Mouse (Mus musculus): ENCODE measurements around the gene Nipbl. TPM values are rescaled to one million over a fixed set of nuclear protein-coding genes. Genes with fewer than 3 reads are reported as not detected.

Nipbl gene
- polyA plus RNA-seq, 1 experiment = 14.6 TPM

- TF ChIP-seq CTCF (IDR thresholded peaks at IDR 0.05; ENCODE audit: borderline replicate concordance, insufficient read depth, low read depth, low read length) (no peak), POLR2A (IDR thresholded peaks at IDR 0.05; ENCODE audit: borderline replicate concordance, insufficient read depth, low read length) (no peak)
- Histone ChIP-seq H3K27ac (ENCODE audit: insufficient read depth, low read length) (no peak overlapping the region), H3K4me1 (ENCODE audit: control insufficient read depth, insufficient read depth, low read length) (peaks cover under 1% of the 10 kb centered on the region; the same call in 1 of the 2 replicates), H3K4me3 (replicated peaks; ENCODE audit: insufficient read depth, low read depth, low read length) (peak overlapping the region; percentile 99), H3K27me3 (ENCODE audit: control insufficient read depth, insufficient read depth, low read length) (no peaks in the 10 kb centered on the region)
- WGBS = under 1% methylated on average over 6 of the region's 6 CpGs
- DNase-seq = peak in 1 of 2 experiments; percentile 13
Measured at GRCm38 (mm10) chr15:8442761-8443160, 1.5 kb downstream of the Nipbl start.

- TF ChIP-seq CTCF (IDR thresholded peaks at IDR 0.05; ENCODE audit: borderline replicate concordance, insufficient read depth, low read depth, low read length) (no peak), POLR2A (IDR thresholded peaks at IDR 0.05; ENCODE audit: borderline replicate concordance, insufficient read depth, low read length) (no peak)
- H3K4me1 ChIP-seq (ENCODE audit: control insufficient read depth, insufficient read depth, low read length) = no peaks in the 10 kb centered on the region
- DNase-seq = peak; percentile 21 to 31
- H3K4me3 ChIP-seq (replicated peaks; ENCODE audit: insufficient read depth, low read depth, low read length) = peak overlapping the region; percentile 64
- no peak overlapping the region for H3K27ac ChIP-seq (ENCODE audit: insufficient read depth, low read length)
- 1% methylated on average over 11 of the region's 11 CpGs for WGBS
- H3K27me3 ChIP-seq (ENCODE audit: control insufficient read depth, insufficient read depth, low read length) = no peaks in the 10 kb centered on the region
Measured at GRCm38 (mm10) chr15:8442156-8442555, 2.1 kb downstream of the Nipbl start.

- DNase-seq = no peak
- Histone ChIP-seq H3K4me3 (replicated peaks; ENCODE audit: insufficient read depth, low read depth, low read length) (no peak overlapping the region), H3K27ac (ENCODE audit: insufficient read depth, low read length) (no peak overlapping the region), H3K4me1 (ENCODE audit: control insufficient read depth, insufficient read depth, low read length) (no peaks in the 10 kb centered on the region; the same call in 1 of the 2 replicates), H3K27me3 (ENCODE audit: control insufficient read depth, insufficient read depth, low read length) (no peaks in the 10 kb centered on the region)
- TF ChIP-seq POLR2A (IDR thresholded peaks at IDR 0.05; ENCODE audit: borderline replicate concordance, insufficient read depth, low read length) (no peak), CTCF (IDR thresholded peaks at IDR 0.05; ENCODE audit: borderline replicate concordance, insufficient read depth, low read depth, low read length) (no peak)
- WGBS = 94% methylated on average over 2 of the region's 2 CpGs
Measured at GRCm38 (mm10) chr15:8433239-8433947, 10.9 kb downstream of the Nipbl start.

- no peak for DNase-seq
- Histone ChIP-seq H3K4me3 (replicated peaks; ENCODE audit: insufficient read depth, low read depth, low read length) (no peak overlapping the region), H3K4me1 (ENCODE audit: control insufficient read depth, insufficient read depth, low read length) (no peaks in the 10 kb centered on the region; the same call in 1 of the 2 replicates), H3K27ac (ENCODE audit: insufficient read depth, low read length) (no peak overlapping the region), H3K27me3 (ENCODE audit: control insufficient read depth, insufficient read depth, low read length) (no peaks in the 10 kb centered on the region)
- no peak for TF ChIP-seq CTCF (IDR thresholded peaks at IDR 0.05; ENCODE audit: borderline replicate concordance, insufficient read depth, low read depth, low read length)
- no peak for TF ChIP-seq POLR2A (IDR thresholded peaks at IDR 0.05; ENCODE audit: borderline replicate concordance, insufficient read depth, low read length)
- 80% methylated on average over 2 of the region's 2 CpGs for WGBS
Measured at GRCm38 (mm10) chr15:8432534-8432933, 11.7 kb downstream of the Nipbl start.

- 80% methylated on average over 5 of the region's 5 CpGs for WGBS
- DNase-seq = no peak
- Histone ChIP-seq H3K4me1 (ENCODE audit: control insufficient read depth, insufficient read depth, low read length) (no peaks in the 10 kb centered on the region; the same call in 1 of the 2 replicates), H3K27ac (ENCODE audit: insufficient read depth, low read length) (no peak overlapping the region), H3K27me3 (ENCODE audit: control insufficient read depth, insufficient read depth, low read length) (no peaks in the 10 kb centered on the region), H3K4me3 (replicated peaks; ENCODE audit: insufficient read depth, low read depth, low read length) (no peak overlapping the region)
- TF ChIP-seq CTCF (IDR thresholded peaks at IDR 0.05; ENCODE audit: borderline replicate concordance, insufficient read depth, low read depth, low read length) = no peak
Measured at GRCm38 (mm10) chr15:8429502-8429901, 14.8 kb downstream of the Nipbl start.

GRCm38 (mm10) chr15:8420909-8421308, 23.4 kb downstream of the Nipbl start:
- peaks cover 4% of the 10 kb centered on the region; the same call in 1 of the 2 replicates for H3K4me1 ChIP-seq (ENCODE audit: control insufficient read depth, insufficient read depth, low read length)
- no peak overlapping the region for H3K4me3 ChIP-seq (replicated peaks; ENCODE audit: insufficient read depth, low read depth, low read length)
- no peak for DNase-seq
- no peak overlapping the region for H3K27ac ChIP-seq (ENCODE audit: insufficient read depth, low read length)
- TF ChIP-seq CTCF (IDR thresholded peaks at IDR 0.05; ENCODE audit: borderline replicate concordance, insufficient read depth, low read depth, low read length) (no peak), POLR2A (IDR thresholded peaks at IDR 0.05; ENCODE audit: borderline replicate concordance, insufficient read depth, low read length) (no peak)
- WGBS = 50% methylated on average over 6 of the region's 6 CpGs
- H3K27me3 ChIP-seq (ENCODE audit: control insufficient read depth, insufficient read depth, low read length) = no peaks in the 10 kb centered on the region

GRCm38 (mm10) chr15:8416500-8417138, 27.6 kb downstream of the Nipbl start:
- Histone ChIP-seq H3K27ac (ENCODE audit: insufficient read depth, low read length) (no peak overlapping the region), H3K4me1 (ENCODE audit: control insufficient read depth, insufficient read depth, low read length) (peaks cover 4% of the 10 kb centered on the region; the same call in 1 of the 2 replicates), H3K27me3 (ENCODE audit: control insufficient read depth, insufficient read depth, low read length) (no peaks in the 10 kb centered on the region), H3K4me3 (replicated peaks; ENCODE audit: insufficient read depth, low read depth, low read length) (no peak overlapping the region)
- TF ChIP-seq POLR2A (IDR thresholded peaks at IDR 0.05; ENCODE audit: borderline replicate concordance, insufficient read depth, low read length) (no peak), CTCF (IDR thresholded peaks at IDR 0.05; ENCODE audit: borderline replicate concordance, insufficient read depth, low read depth, low read length) (no peak)
- WGBS = 49% methylated on average over 4 of the region's 4 CpGs
- DNase-seq = no peak

- DNase-seq = no peak
- Histone ChIP-seq H3K4me1 (ENCODE audit: control insufficient read depth, insufficient read depth, low read length) (peaks cover 4% of the 10 kb centered on the region; the same call in 1 of the 2 replicates), H3K4me3 (replicated peaks; ENCODE audit: insufficient read depth, low read depth, low read length) (no peak overlapping the region), H3K27me3 (ENCODE audit: control insufficient read depth, insufficient read depth, low read length) (no peaks in the 10 kb centered on the region), H3K27ac (ENCODE audit: insufficient read depth, low read length) (no peak overlapping the region)
- TF ChIP-seq CTCF (IDR thresholded peaks at IDR 0.05; ENCODE audit: borderline replicate concordance, insufficient read depth, low read depth, low read length) (no peak), POLR2A (IDR thresholded peaks at IDR 0.05; ENCODE audit: borderline replicate concordance, insufficient read depth, low read length) (no peak)
- whole genome bisulfite sequencing = 82% methylated on average over 3 of the region's 3 CpGs
Measured at GRCm38 (mm10) chr15:8413356-8413755, 30.9 kb downstream of the Nipbl start.

Data from cerebellum, adult 2 months (tissue).